Comparison of ENCODE assay signal across 11 mouse cellular contexts in genomic region chr11:57445237-57445962, GRCm38 (mm10).
DNase-seq lines count a peak whose midpoint lies in the region; ATAC-seq lines count a peak whose summit lies in the region.
"Had no signal": no experiment of that assay in that cellular context is flagged by ENCODE, and none has a peak within 500 bp of the region (broad histone marks: within the 10 kb centered on the region; RNA-seq: fewer than 3 reads in every experiment).

No protein-coding gene starts in this region.

- H3K9me3 ChIP-seq in heart, embryonic 12.5 days (replicated peaks) = no peaks in the 10 kb centered on the region
- H3K9me3 ChIP-seq in hindbrain, embryonic 12.5 days (replicated peaks) = no peaks in the 10 kb centered on the region
- no peaks in the 10 kb centered on the region for H3K9me3 ChIP-seq in forebrain, embryonic 15.5 days
- H3K9me3 ChIP-seq: midbrain, embryonic 15.5 days had no signal

- ATAC-seq in heart, embryonic 12.5 days (ENCODE audit: insufficient number of reproducible peaks, low FRiP score) = no peak
- ATAC-seq in hindbrain, embryonic 12.5 days (ENCODE audit: low FRiP score) = no peak
- no peak for ATAC-seq in forebrain, embryonic 15.5 days (replicated peaks)
- ATAC-seq: midbrain, embryonic 15.5 days had no signal

- no peak overlapping the region for H3K9ac ChIP-seq in heart, embryonic 12.5 days
- H3K9ac ChIP-seq in hindbrain, embryonic 12.5 days = no peak overlapping the region
- H3K9ac ChIP-seq in forebrain, embryonic 15.5 days (replicated peaks) = no peak overlapping the region
- H3K9ac ChIP-seq: midbrain, embryonic 15.5 days had no signal

- H3K4me2 ChIP-seq in heart, embryonic 12.5 days = no peak overlapping the region
- no peak overlapping the region for H3K4me2 ChIP-seq in hindbrain, embryonic 12.5 days (replicated peaks)
- no peak overlapping the region for H3K4me2 ChIP-seq in forebrain, embryonic 15.5 days (replicated peaks)
- H3K4me2 ChIP-seq: midbrain, embryonic 15.5 days had no signal

- H3K4me1 ChIP-seq in heart, embryonic 12.5 days (replicated peaks) = no peaks in the 10 kb centered on the region
- no peaks in the 10 kb centered on the region for H3K4me1 ChIP-seq in hindbrain, embryonic 12.5 days
- H3K4me1 ChIP-seq in forebrain, embryonic 15.5 days = no peaks in the 10 kb centered on the region
- H3K4me1 ChIP-seq: midbrain, embryonic 15.5 days had no signal

- DNase-seq in heart, adult 11 months = peak; percentile 97
- no peak for DNase-seq in heart, postnatal 25 days (ENCODE audit: low spot score)
- peak; percentile 40 for DNase-seq in 3T3-L1 (ENCODE audit: low read depth, low spot score)
- peak; percentile 46 for DNase-seq in lung, postnatal 10 days
- no peak for DNase-seq in retina, postnatal 1 day
- DNase-seq: layer of hippocampus, postnatal 36 days; right cerebral cortex, adult 18-20 months had no signal

- no peaks in the 10 kb centered on the region for H3K27me3 ChIP-seq in heart, embryonic 12.5 days (replicated peaks)
- H3K27me3 ChIP-seq in hindbrain, embryonic 12.5 days = no peaks in the 10 kb centered on the region
- no peaks in the 10 kb centered on the region for H3K27me3 ChIP-seq in forebrain, embryonic 15.5 days
- H3K27me3 ChIP-seq: midbrain, embryonic 15.5 days had no signal

- peak overlapping the region; percentile 2; the same call in 1 of the 2 replicates for H3K27ac ChIP-seq in heart, embryonic 12.5 days (ENCODE audit: poor library complexity, severe bottlenecking)
- H3K27ac ChIP-seq in hindbrain, embryonic 12.5 days = no peak overlapping the region
- H3K27ac ChIP-seq in forebrain, embryonic 15.5 days (replicated peaks) = no peak overlapping the region
- H3K27ac ChIP-seq: midbrain, embryonic 15.5 days had no signal

- intact Hi-C loops in heart, postnatal 25 days (cut with DNase I) = no loop called here

- WGBS in heart, embryonic 12.5 days = 58% methylated on average over 6 of the region's 6 CpGs
- 76% methylated on average over 6 of the region's 6 CpGs for WGBS in hindbrain, embryonic 12.5 days
- 84% methylated on average over 6 of the region's 6 CpGs for WGBS in forebrain, embryonic 15.5 days

- H3K4me3 ChIP-seq in heart, embryonic 12.5 days = no peak overlapping the region
- H3K4me3 ChIP-seq in hindbrain, embryonic 12.5 days = no peak overlapping the region
- H3K4me3 ChIP-seq in forebrain, embryonic 15.5 days = no peak overlapping the region
- H3K4me3 ChIP-seq: midbrain, embryonic 15.5 days had no signal

- H3K36me3 ChIP-seq in heart, embryonic 12.5 days = no peaks in the 10 kb centered on the region
- no peaks in the 10 kb centered on the region for H3K36me3 ChIP-seq in hindbrain, embryonic 12.5 days
- no peaks in the 10 kb centered on the region for H3K36me3 ChIP-seq in forebrain, embryonic 15.5 days
- H3K36me3 ChIP-seq: midbrain, embryonic 15.5 days had no signal

Comparison
In these comparisons a context has a peak if more than half of its experiments do, and no peak if none do; other contexts are left out.
1. DNase-seq: peak in heart, adult 11 months (single experiment), 3T3-L1 (single experiment) and lung, postnatal 10 days (single experiment); none in heart, postnatal 25 days (single experiment) and retina, postnatal 1 day (single experiment).